Mouse (Mus musculus): Measurements from ENCODE around the gene Rap1a. TPM values are rescaled to one million over a fixed set of nuclear protein-coding genes. Genes with fewer than 3 reads are reported as not detected.

The Rap1a gene
- polyA plus RNA-seq, 1 experiment: 14.4 TPM

GRCm38 (mm10) chr3:105818130-105819004 lies 17.2 kb upstream of the Rap1a start:
- Histone ChIP-seq H3K27me3 (ENCODE audit: control insufficient read depth, insufficient read depth, low read length) (no peaks in the 10 kb centered on the region), H3K36me3 (ENCODE audit: control insufficient read depth, insufficient read depth, low read length) (no peaks in the 10 kb centered on the region), H3K27ac (ENCODE audit: control insufficient read depth, insufficient read depth, low read length) (peak overlapping the region; percentile 36; the same call in 1 of the 2 replicates), H3K4me1 (replicated peaks; ENCODE audit: control insufficient read depth, insufficient read depth, low read length) (peaks cover 32% of the 10 kb centered on the region), H3K4me3 (ENCODE audit: control insufficient read depth, insufficient read depth, low read length) (no peak overlapping the region)
- no peak for TF ChIP-seq POLR2A (IDR thresholded peaks at IDR 0.05; ENCODE audit: control insufficient read depth, extremely low read depth, insufficient read depth, low read length, poor library complexity)
- TF ChIP-seq CTCF (IDR thresholded peaks at IDR 0.05; ENCODE audit: borderline replicate concordance, control insufficient read depth, extremely low read depth, insufficient read depth, low read length, poor library complexity): no peak
- DNase-seq: peak; percentile 26
- 14% methylated on average over 6 of the region's 6 CpGs for WGBS

- no peak for DNase-seq
- Histone ChIP-seq H3K36me3 (ENCODE audit: control insufficient read depth, insufficient read depth, low read length) (no peaks in the 10 kb centered on the region), H3K4me1 (replicated peaks; ENCODE audit: control insufficient read depth, insufficient read depth, low read length) (peaks cover 32% of the 10 kb centered on the region), H3K27me3 (ENCODE audit: control insufficient read depth, insufficient read depth, low read length) (no peaks in the 10 kb centered on the region), H3K4me3 (ENCODE audit: control insufficient read depth, insufficient read depth, low read length) (no peak overlapping the region), H3K27ac (ENCODE audit: control insufficient read depth, insufficient read depth, low read length) (peak overlapping the region; percentile 26; the same call in 1 of the 2 replicates)
- TF ChIP-seq POLR2A (IDR thresholded peaks at IDR 0.05; ENCODE audit: control insufficient read depth, extremely low read depth, insufficient read depth, low read length, poor library complexity) (no peak), CTCF (IDR thresholded peaks at IDR 0.05; ENCODE audit: borderline replicate concordance, control insufficient read depth, extremely low read depth, insufficient read depth, low read length, poor library complexity) (no peak)
- WGBS: 39% methylated on average over 8 of the region's 8 CpGs
These were observed 15.0 kb upstream of the Rap1a start for GRCm38 (mm10) chr3:105816089-105816488.

GRCm38 (mm10) chr3:105815236-105815904 lies 14.2 kb upstream of the Rap1a start:
- Histone ChIP-seq H3K36me3 (ENCODE audit: control insufficient read depth, insufficient read depth, low read length) (no peaks in the 10 kb centered on the region), H3K27me3 (ENCODE audit: control insufficient read depth, insufficient read depth, low read length) (no peaks in the 10 kb centered on the region), H3K4me1 (replicated peaks; ENCODE audit: control insufficient read depth, insufficient read depth, low read length) (peaks cover 32% of the 10 kb centered on the region), H3K4me3 (ENCODE audit: control insufficient read depth, insufficient read depth, low read length) (no peak overlapping the region), H3K27ac (ENCODE audit: control insufficient read depth, insufficient read depth, low read length) (peak overlapping the region; percentile 7)
- WGBS: 30% methylated on average over 10 of the region's 10 CpGs
- DNase-seq: peak; percentile 75
- no peak for TF ChIP-seq POLR2A (IDR thresholded peaks at IDR 0.05; ENCODE audit: control insufficient read depth, extremely low read depth, insufficient read depth, low read length, poor library complexity)
- no peak for TF ChIP-seq CTCF (IDR thresholded peaks at IDR 0.05; ENCODE audit: borderline replicate concordance, control insufficient read depth, extremely low read depth, insufficient read depth, low read length, poor library complexity)

- DNase-seq: no peak
- H3K27me3 ChIP-seq (ENCODE audit: control insufficient read depth, insufficient read depth, low read length): no peaks in the 10 kb centered on the region
- H3K27ac ChIP-seq (ENCODE audit: control insufficient read depth, insufficient read depth, low read length): no peak overlapping the region
- H3K4me1 ChIP-seq (replicated peaks; ENCODE audit: control insufficient read depth, insufficient read depth, low read length): peaks cover 16% of the 10 kb centered on the region
- H3K4me3 ChIP-seq (ENCODE audit: control insufficient read depth, insufficient read depth, low read length): no peak overlapping the region
- 91% methylated on average over 2 of the region's 2 CpGs for WGBS
- TF ChIP-seq CTCF (IDR thresholded peaks at IDR 0.05; ENCODE audit: borderline replicate concordance, control insufficient read depth, extremely low read depth, insufficient read depth, low read length, poor library complexity) (no peak), POLR2A (IDR thresholded peaks at IDR 0.05; ENCODE audit: control insufficient read depth, extremely low read depth, insufficient read depth, low read length, poor library complexity) (no peak)
- H3K36me3 ChIP-seq (ENCODE audit: control insufficient read depth, insufficient read depth, low read length): no peaks in the 10 kb centered on the region
These were observed 10.0 kb upstream of the Rap1a start for GRCm38 (mm10) chr3:105811146-105811545.

GRCm38 (mm10) chr3:105808179-105809037 lies 7.3 kb upstream of the Rap1a start:
- DNase-seq: no peak
- H3K4me3 ChIP-seq (ENCODE audit: control insufficient read depth, insufficient read depth, low read length): no peak overlapping the region
- no peaks in the 10 kb centered on the region for H3K27me3 ChIP-seq (ENCODE audit: control insufficient read depth, insufficient read depth, low read length)
- no peak overlapping the region for H3K27ac ChIP-seq (ENCODE audit: control insufficient read depth, insufficient read depth, low read length)
- no peaks in the 10 kb centered on the region for H3K4me1 ChIP-seq (replicated peaks; ENCODE audit: control insufficient read depth, insufficient read depth, low read length)
- 80% methylated on average over 14 of the region's 14 CpGs for WGBS
- TF ChIP-seq POLR2A (IDR thresholded peaks at IDR 0.05; ENCODE audit: control insufficient read depth, extremely low read depth, insufficient read depth, low read length, poor library complexity): no peak
- TF ChIP-seq CTCF (IDR thresholded peaks at IDR 0.05; ENCODE audit: borderline replicate concordance, control insufficient read depth, extremely low read depth, insufficient read depth, low read length, poor library complexity): no peak
- H3K36me3 ChIP-seq (ENCODE audit: control insufficient read depth, insufficient read depth, low read length): no peaks in the 10 kb centered on the region

- Histone ChIP-seq H3K4me1 (replicated peaks; ENCODE audit: control insufficient read depth, insufficient read depth, low read length) (no peaks in the 10 kb centered on the region), H3K36me3 (ENCODE audit: control insufficient read depth, insufficient read depth, low read length) (no peaks in the 10 kb centered on the region), H3K27me3 (ENCODE audit: control insufficient read depth, insufficient read depth, low read length) (no peaks in the 10 kb centered on the region), H3K27ac (ENCODE audit: control insufficient read depth, insufficient read depth, low read length) (no peak overlapping the region), H3K4me3 (ENCODE audit: control insufficient read depth, insufficient read depth, low read length) (no peak overlapping the region)
- DNase-seq: no peak
- TF ChIP-seq CTCF (IDR thresholded peaks at IDR 0.05; ENCODE audit: borderline replicate concordance, control insufficient read depth, extremely low read depth, insufficient read depth, low read length, poor library complexity): no peak
- no peak for TF ChIP-seq POLR2A (IDR thresholded peaks at IDR 0.05; ENCODE audit: control insufficient read depth, extremely low read depth, insufficient read depth, low read length, poor library complexity)
- WGBS: 96% methylated on average over 1 of the region's 1 CpGs
These were observed 6.5 kb upstream of the Rap1a start for GRCm38 (mm10) chr3:105807672-105808071.

Measured in thymus, adult 2 months (tissue).